Mouse (Mus musculus): ENCODE data around the gene Zup1. TPM values are rescaled to one million over a fixed set of nuclear protein-coding genes. Genes with fewer than 3 reads are reported as not detected.
"Not testable (repeated sequence)": the region's sequence is repeated elsewhere in the genome, so short reads cannot be mapped to it uniquely, and the experiment has no call there.

Gene Zup1
- polyA plus RNA-seq (2014; fragmentation: Nextera tagmentation; extraction: Ambion mirVana): 19.3 and 20.3 TPM in 2 replicates

DNA sequence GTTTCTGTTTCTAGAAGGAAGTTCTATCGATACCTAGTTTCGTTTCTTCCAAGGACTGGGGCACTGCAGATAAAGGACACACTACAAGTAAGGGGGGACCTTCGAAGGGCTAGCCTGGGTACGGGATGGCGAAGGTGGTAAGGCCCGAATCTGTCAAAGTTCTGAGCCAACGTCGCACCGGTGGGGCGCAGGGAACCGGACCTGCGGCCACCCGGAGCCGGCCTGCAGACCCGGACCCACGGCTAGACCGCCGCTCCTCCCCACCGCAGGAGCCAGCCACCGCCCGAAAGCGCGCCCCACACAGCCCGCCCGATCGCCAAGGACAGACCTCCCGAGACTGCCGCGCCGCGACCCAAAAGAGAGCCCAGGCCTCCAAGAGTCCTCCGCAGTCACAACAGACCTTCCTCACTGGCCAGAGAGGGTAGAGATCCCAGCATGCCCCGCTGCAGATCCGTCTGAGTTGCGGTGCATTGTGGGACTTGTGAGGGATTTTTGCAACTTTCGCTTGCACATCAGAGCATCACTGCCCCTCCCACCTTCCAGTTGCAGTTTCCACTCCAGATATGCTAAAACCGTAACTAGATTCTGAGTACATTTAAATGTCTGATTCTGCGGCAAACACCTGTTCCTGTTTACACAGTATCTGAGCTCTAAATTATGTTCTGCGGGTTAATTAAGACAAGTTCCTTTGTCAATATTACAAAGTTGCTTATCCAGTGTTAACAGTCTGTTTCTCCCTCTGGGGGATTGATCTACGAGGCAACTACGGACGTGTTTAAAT, at the start of gene Zup1:
TSS of gene Zup1 (minus strand) at position 467 of the 781 bp plus-strand sequence.
- WGBS: 2% methylated on average over 27 of the region's 42 CpGs
- peak within 1 kb of the TSS; percentile 76 for H3K4me3 ChIP-seq (ENCODE audit: low read depth, low read length)
- ATAC-seq (ENCODE audit: low read depth): peak; percentile 96

GRCm38 (mm10) chr10:33998397-33998796, 47.3 kb upstream of the Zup1 start:
- Histone ChIP-seq H3K9me3 (ENCODE audit: control insufficient read depth, low read length) (no peaks in the 10 kb centered on the region), H3K9ac (ENCODE audit: low read depth, low read length) (no peak overlapping the region), H3K27ac (replicated peaks; ENCODE audit: low read depth, low read length) (no peak overlapping the region), H3K4me1 (ENCODE audit: control insufficient read depth, insufficient read depth, low read length) (no peaks in the 10 kb centered on the region), H3K4me2 (ENCODE audit: low read depth, low read length) (no peak overlapping the region), H3K36me3 (ENCODE audit: control insufficient read depth, insufficient read depth, low read length) (peaks cover 81% of the 10 kb centered on the region), H3K4me3 (ENCODE audit: low read depth, low read length) (no peak overlapping the region), H3K27me3 (replicated peaks; ENCODE audit: control insufficient read depth, insufficient read depth, low read length) (no peaks in the 10 kb centered on the region)
- DNase-seq (ENCODE audit: low spot score): no peak
- no peak for ATAC-seq (ENCODE audit: low read depth)

More for the DNA sequence above, at the start of gene Zup1:
- peaks cover 7% of the 10 kb centered on the region for H3K4me1 ChIP-seq (ENCODE audit: control insufficient read depth, insufficient read depth, low read length)
- peaks cover 18% of the 10 kb centered on the region for H3K36me3 ChIP-seq (ENCODE audit: control insufficient read depth, insufficient read depth, low read length)
- H3K27ac ChIP-seq (replicated peaks; ENCODE audit: low read depth, low read length): peak within 1 kb of the TSS; percentile 85
- no peaks in the 10 kb centered on the region for H3K27me3 ChIP-seq (replicated peaks; ENCODE audit: control insufficient read depth, insufficient read depth, low read length)
- peak within 1 kb of the TSS; percentile 98 for H3K9ac ChIP-seq (ENCODE audit: low read depth, low read length)
- no peaks in the 10 kb centered on the region for H3K9me3 ChIP-seq (ENCODE audit: control insufficient read depth, low read length)
- DNase-seq (ENCODE audit: low spot score): peak; percentile 95
- peak within 1 kb of the TSS; percentile 59 for H3K4me2 ChIP-seq (ENCODE audit: low read depth, low read length)

DNA sequence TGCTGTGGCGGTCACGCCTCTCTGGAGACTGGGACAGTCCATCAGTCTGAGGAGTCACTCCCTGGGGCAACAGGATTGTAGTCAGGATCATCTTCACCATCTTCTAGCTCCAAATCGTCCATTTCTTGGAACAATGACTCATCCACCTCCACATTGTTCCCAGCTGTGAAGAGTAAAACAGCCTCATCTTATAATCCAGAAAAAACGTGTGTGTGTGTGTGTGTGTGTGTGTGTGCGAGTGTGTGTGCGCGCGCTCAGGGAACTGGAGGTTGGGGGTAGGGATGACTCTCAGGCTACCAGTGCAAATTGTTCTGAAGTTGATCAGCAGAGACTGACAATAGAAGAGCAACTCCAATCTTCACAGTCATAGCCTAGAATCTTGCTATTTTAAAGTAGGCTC, 45.6 kb upstream of the Zup1 start:
- H3K36me3 ChIP-seq (ENCODE audit: control insufficient read depth, insufficient read depth, low read length): peaks cover 81% of the 10 kb centered on the region
- not testable (repeated sequence) for H3K9me3 ChIP-seq (ENCODE audit: control insufficient read depth, low read length); DNase-seq (ENCODE audit: low spot score); H3K27ac ChIP-seq (replicated peaks; ENCODE audit: low read depth, low read length); H3K4me1 ChIP-seq (ENCODE audit: control insufficient read depth, insufficient read depth, low read length); ATAC-seq (ENCODE audit: low read depth); H3K27me3 ChIP-seq (replicated peaks; ENCODE audit: control insufficient read depth, insufficient read depth, low read length); H3K4me3 ChIP-seq (ENCODE audit: low read depth, low read length); H3K4me2 ChIP-seq (ENCODE audit: low read depth, low read length); H3K9ac ChIP-seq (ENCODE audit: low read depth, low read length)
- 92% methylated on average over 6 of the region's 8 CpGs for WGBS

GRCm38 (mm10) chr10:33986771-33987170, 35.7 kb upstream of the Zup1 start:
- WGBS: 17% methylated on average over 4 of the region's 4 CpGs

DNA sequence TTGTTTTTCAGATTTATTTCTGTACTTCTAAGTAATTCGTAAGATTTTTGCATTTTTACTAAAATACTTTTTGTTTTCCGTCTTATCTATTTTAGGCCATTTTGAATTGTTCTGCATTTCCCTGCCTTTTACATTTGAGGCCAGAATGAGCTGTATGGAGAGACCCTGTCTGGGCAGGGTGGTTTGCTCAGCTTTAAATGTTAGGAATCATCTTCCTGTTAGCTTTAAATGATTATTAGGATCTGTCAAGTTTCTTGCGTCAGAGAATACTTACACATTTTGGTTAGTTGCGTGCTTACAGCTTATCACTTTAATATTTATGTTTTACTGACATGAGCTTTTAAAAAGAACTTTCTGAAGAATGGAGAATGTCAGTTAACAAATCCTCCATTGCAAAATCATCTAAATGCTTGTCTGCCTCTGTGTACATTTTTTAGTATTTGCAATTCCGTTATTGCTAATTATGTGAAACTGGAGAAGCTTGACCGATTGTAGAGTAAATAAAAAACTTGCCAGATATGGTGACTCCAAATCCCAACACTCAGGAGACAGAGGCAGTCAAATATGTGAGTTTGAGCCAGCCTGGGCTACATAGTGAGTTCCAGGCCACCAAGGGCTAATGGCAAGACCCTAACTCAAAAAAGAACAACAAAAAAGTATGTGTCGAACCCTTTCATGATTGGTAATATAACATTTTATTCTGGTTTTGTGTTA, 23.9 kb upstream of the Zup1 start:
- Histone ChIP-seq H3K9me3 (ENCODE audit: control insufficient read depth, low read length) (no peaks in the 10 kb centered on the region; the same call in 1 of the 2 replicates), H3K9ac (ENCODE audit: low read depth, low read length) (no peak overlapping the region), H3K4me3 (ENCODE audit: low read depth, low read length) (no peak overlapping the region), H3K27ac (replicated peaks; ENCODE audit: low read depth, low read length) (no peak overlapping the region), H3K27me3 (replicated peaks; ENCODE audit: control insufficient read depth, insufficient read depth, low read length) (no peaks in the 10 kb centered on the region), H3K4me2 (ENCODE audit: low read depth, low read length) (no peak overlapping the region), H3K4me1 (ENCODE audit: control insufficient read depth, insufficient read depth, low read length) (no peaks in the 10 kb centered on the region), H3K36me3 (ENCODE audit: control insufficient read depth, insufficient read depth, low read length) (no peaks in the 10 kb centered on the region)
- WGBS: 84% methylated on average over 7 of the region's 7 CpGs
- ATAC-seq (ENCODE audit: low read depth) (no peak), DNase-seq (ENCODE audit: low spot score) (no peak)

More at GRCm38 (mm10) chr10:33986771-33987170, 35.7 kb upstream of the Zup1 start:
- Histone ChIP-seq H3K4me3 (ENCODE audit: low read depth, low read length) (no peak overlapping the region), H3K9ac (ENCODE audit: low read depth, low read length) (no peak overlapping the region), H3K9me3 (ENCODE audit: control insufficient read depth, low read length) (no peaks in the 10 kb centered on the region), H3K36me3 (ENCODE audit: control insufficient read depth, insufficient read depth, low read length) (peaks cover 15% of the 10 kb centered on the region), H3K4me1 (ENCODE audit: control insufficient read depth, insufficient read depth, low read length) (no peaks in the 10 kb centered on the region), H3K27me3 (replicated peaks; ENCODE audit: control insufficient read depth, insufficient read depth, low read length) (no peaks in the 10 kb centered on the region), H3K4me2 (ENCODE audit: low read depth, low read length) (no peak overlapping the region), H3K27ac (replicated peaks; ENCODE audit: low read depth, low read length) (no peak overlapping the region)
- no peak for ATAC-seq (ENCODE audit: low read depth)
- peak; percentile 91 for DNase-seq (ENCODE audit: low spot score)

- H3K4me2 ChIP-seq (ENCODE audit: low read depth, low read length): no peak overlapping the region
- H3K4me3 ChIP-seq (ENCODE audit: low read depth, low read length): no peak overlapping the region
- ATAC-seq (ENCODE audit: low read depth): no peak
- H3K9me3 ChIP-seq (ENCODE audit: control insufficient read depth, low read length): no peaks in the 10 kb centered on the region
- H3K4me1 ChIP-seq (ENCODE audit: control insufficient read depth, insufficient read depth, low read length): peaks cover 7% of the 10 kb centered on the region
- H3K27ac ChIP-seq (replicated peaks; ENCODE audit: low read depth, low read length): no peak overlapping the region
- no peak for DNase-seq (ENCODE audit: low spot score)
- peaks cover 13% of the 10 kb centered on the region; the same call in 1 of the 2 replicates for H3K36me3 ChIP-seq (ENCODE audit: control insufficient read depth, insufficient read depth, low read length)
- 74% methylated on average over 3 of the region's 3 CpGs for WGBS
- H3K27me3 ChIP-seq (replicated peaks; ENCODE audit: control insufficient read depth, insufficient read depth, low read length): no peaks in the 10 kb centered on the region
- no peak overlapping the region for H3K9ac ChIP-seq (ENCODE audit: low read depth, low read length)
Measured at GRCm38 (mm10) chr10:33952509-33952908, 1.4 kb upstream of the Zup1 start.

GRCm38 (mm10) chr10:33946336-33946735, 4.7 kb downstream of the Zup1 start:
- WGBS: 87% methylated on average over 2 of the region's 2 CpGs
- Histone ChIP-seq H3K9ac (ENCODE audit: low read depth, low read length) (no peak overlapping the region), H3K36me3 (ENCODE audit: control insufficient read depth, insufficient read depth, low read length) (peaks cover 50% of the 10 kb centered on the region), H3K27me3 (replicated peaks; ENCODE audit: control insufficient read depth, insufficient read depth, low read length) (no peaks in the 10 kb centered on the region), H3K4me3 (ENCODE audit: low read depth, low read length) (no peak overlapping the region), H3K4me2 (ENCODE audit: low read depth, low read length) (no peak overlapping the region), H3K4me1 (ENCODE audit: control insufficient read depth, insufficient read depth, low read length) (peaks cover 7% of the 10 kb centered on the region), H3K27ac (replicated peaks; ENCODE audit: low read depth, low read length) (no peak overlapping the region), H3K9me3 (ENCODE audit: control insufficient read depth, low read length) (no peaks in the 10 kb centered on the region)
- DNase-seq (ENCODE audit: low spot score): no peak
- no peak for ATAC-seq (ENCODE audit: low read depth)

GRCm38 (mm10) chr10:33945390-33945789, 5.7 kb downstream of the Zup1 start:
- no peaks in the 10 kb centered on the region for H3K9me3 ChIP-seq (ENCODE audit: control insufficient read depth, low read length)

More at GRCm38 (mm10) chr10:33945390-33945789, 5.7 kb downstream of the Zup1 start:
- Histone ChIP-seq H3K4me1 (ENCODE audit: control insufficient read depth, insufficient read depth, low read length) (peaks cover 7% of the 10 kb centered on the region), H3K36me3 (ENCODE audit: control insufficient read depth, insufficient read depth, low read length) (peaks cover 50% of the 10 kb centered on the region), H3K27ac (replicated peaks; ENCODE audit: low read depth, low read length) (no peak overlapping the region), H3K9ac (ENCODE audit: low read depth, low read length) (no peak overlapping the region), H3K4me3 (ENCODE audit: low read depth, low read length) (no peak overlapping the region), H3K27me3 (replicated peaks; ENCODE audit: control insufficient read depth, insufficient read depth, low read length) (no peaks in the 10 kb centered on the region), H3K4me2 (ENCODE audit: low read depth, low read length) (no peak overlapping the region)
- ATAC-seq (ENCODE audit: low read depth) (no peak), DNase-seq (ENCODE audit: low spot score) (no peak)
- 94% methylated on average over 3 of the region's 3 CpGs for WGBS

Data from embryonic facial prominence, embryonic 14.5 days (tissue).